Mouse (Mus musculus): ENCODE data around the gene Tcea3.

- TF ChIP-seq EP300 (optimal IDR thresholded peaks at IDR 0.05) (no peak), CTCF (IDR thresholded peaks at IDR 0.05; ENCODE audit: low read depth) (no peak)
These were observed 43.5 kb downstream of the Tcea3 start for GRCm38 (mm10) chr4:136290781-136291595.
